Comparison of ENCODE assay signal across 9 mouse cellular contexts in the genomic region with DNA sequence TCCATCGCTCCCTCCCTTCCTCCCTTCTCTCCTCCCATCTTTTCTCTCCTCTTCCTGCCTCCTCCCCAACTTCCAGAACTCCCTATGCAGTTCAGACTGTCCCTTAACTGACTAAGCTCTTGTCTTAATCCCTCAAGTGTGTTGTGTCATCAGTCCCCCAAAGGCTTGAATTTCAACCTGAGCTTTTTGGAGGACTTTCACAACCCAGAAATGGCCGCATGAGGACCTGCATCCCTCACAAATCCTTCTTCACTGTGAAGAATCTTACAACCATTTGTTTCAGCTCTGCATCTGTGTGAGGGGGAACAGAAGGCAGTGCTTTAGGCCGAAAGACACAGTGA. TPM values are rescaled to one million over a fixed set of nuclear protein-coding genes. Genes with fewer than 3 reads are reported as not detected.
DNase-seq lines count a peak whose midpoint lies in the region; ATAC-seq lines count a peak whose summit lies in the region.
"Had no signal": no experiment of that assay in that cellular context is flagged by ENCODE, and none has a peak within 500 bp of the region (broad histone marks: within the 10 kb centered on the region; RNA-seq: fewer than 3 reads in every experiment).

No protein-coding gene starts in this region.

- no peak overlapping the region for H3K9ac ChIP-seq in heart, embryonic 15.5 days
- H3K9ac ChIP-seq in hindbrain, embryonic 12.5 days: no peak overlapping the region
- H3K9ac ChIP-seq in midbrain, embryonic 14.5 days (replicated peaks; ENCODE audit: low read length): no peak overlapping the region

- H3K4me1 ChIP-seq in heart, embryonic 15.5 days (replicated peaks): peaks cover 17% of the 10 kb centered on the region
- H3K4me1 ChIP-seq in embryonic facial prominence, embryonic 10.5 days: peaks cover 24% of the 10 kb centered on the region
- peaks cover 16% of the 10 kb centered on the region for H3K4me1 ChIP-seq in hindbrain, embryonic 12.5 days
- H3K4me1 ChIP-seq in midbrain, embryonic 14.5 days (ENCODE audit: control insufficient read depth, insufficient read depth, low read length): 0 out of 2 replicates have a peak, but pooled peaks cover 10% of the 10 kb centered on the region

- no peak for DNase-seq in heart, postnatal 25 days (ENCODE audit: low spot score)
- DNase-seq in embryonic facial prominence, embryonic 10.5 days (ENCODE audit: low spot score): no peak
- DNase-seq in midbrain, embryonic 14.5 days: no peak
- no peak for DNase-seq in adrenal gland, postnatal 14 days
- DNase-seq in gastrocnemius, postnatal 10 days: no peak
- DNase-seq in left cerebral cortex, postnatal 25 days (ENCODE audit: low spot score in 2 of 2): no peak

- WGBS in heart, embryonic 15.5 days: 57% methylated on average over 3 of the region's 3 CpGs
- WGBS in embryonic facial prominence, embryonic 10.5 days: 32% methylated on average over 3 of the region's 3 CpGs
- WGBS in hindbrain, embryonic 12.5 days: 67% methylated on average over 3 of the region's 3 CpGs
- WGBS in midbrain, embryonic 14.5 days: 51% methylated on average over 3 of the region's 3 CpGs

- H3K4me2 ChIP-seq in heart, embryonic 15.5 days: peak overlapping the region; percentile 60
- peak overlapping the region; percentile 45 for H3K4me2 ChIP-seq in hindbrain, embryonic 12.5 days (replicated peaks)
- peak overlapping the region; percentile 45 for H3K4me2 ChIP-seq in midbrain, embryonic 14.5 days (ENCODE audit: low read length)

- intact Hi-C loops in heart, postnatal 25 days (cut with DNase I): no loop called here
- intact Hi-C loops in left cerebral cortex, postnatal 25 days (cut with DNase I): no loop called here

- no peak for ATAC-seq in heart, embryonic 15.5 days (replicated peaks; ENCODE audit: insufficient number of reproducible peaks, insufficient read depth, low FRiP score, low read depth)
- ATAC-seq in hindbrain, embryonic 12.5 days (ENCODE audit: low FRiP score): no peak
- no peak for ATAC-seq in midbrain, embryonic 14.5 days (ENCODE audit: low FRiP score, low TSS enrichment)

- H3K27ac ChIP-seq in heart, embryonic 15.5 days: peak overlapping the region; percentile 89
- H3K27ac ChIP-seq in embryonic facial prominence, embryonic 10.5 days (replicated peaks): peak overlapping the region; percentile 92
- H3K27ac ChIP-seq in hindbrain, embryonic 12.5 days: peak overlapping the region; percentile 82
- peak overlapping the region; percentile 69 for H3K27ac ChIP-seq in midbrain, embryonic 14.5 days (replicated peaks; ENCODE audit: low read depth, low read length)

- no peaks in the 10 kb centered on the region for H3K36me3 ChIP-seq in heart, embryonic 15.5 days
- no peaks in the 10 kb centered on the region for H3K36me3 ChIP-seq in embryonic facial prominence, embryonic 10.5 days (replicated peaks)
- H3K36me3 ChIP-seq in hindbrain, embryonic 12.5 days: no peaks in the 10 kb centered on the region
- no peaks in the 10 kb centered on the region for H3K36me3 ChIP-seq in midbrain, embryonic 14.5 days (ENCODE audit: control insufficient read depth, insufficient read depth, low read length)

- H3K4me3 ChIP-seq in heart, embryonic 15.5 days: no peak overlapping the region
- peak overlapping the region; percentile 50 for H3K4me3 ChIP-seq in embryonic facial prominence, embryonic 10.5 days
- no peak overlapping the region for H3K4me3 ChIP-seq in hindbrain, embryonic 12.5 days
- no peak overlapping the region for H3K4me3 ChIP-seq in midbrain, embryonic 14.5 days (replicated peaks; ENCODE audit: low read depth, low read length)

- no peaks in the 10 kb centered on the region for H3K27me3 ChIP-seq in heart, embryonic 15.5 days
- H3K27me3 ChIP-seq in embryonic facial prominence, embryonic 10.5 days (replicated peaks; ENCODE audit: low read depth, poor library complexity, severe bottlenecking): no peaks in the 10 kb centered on the region; the same call in 1 of the 2 replicates
- 0 out of 2 replicates have a peak, but pooled peaks cover 3% of the 10 kb centered on the region for H3K27me3 ChIP-seq in hindbrain, embryonic 12.5 days
- no peaks in the 10 kb centered on the region for H3K27me3 ChIP-seq in midbrain, embryonic 14.5 days (ENCODE audit: control insufficient read depth, insufficient read depth, low read length)

- no peaks in the 10 kb centered on the region for H3K9me3 ChIP-seq in heart, embryonic 15.5 days (replicated peaks)
- H3K9me3 ChIP-seq in embryonic facial prominence, embryonic 10.5 days: no peaks in the 10 kb centered on the region
- H3K9me3 ChIP-seq in hindbrain, embryonic 12.5 days (replicated peaks): no peaks in the 10 kb centered on the region
- H3K9me3 ChIP-seq in midbrain, embryonic 14.5 days (ENCODE audit: control insufficient read depth, low read length): no peaks in the 10 kb centered on the region

RNA-seq across cellular contexts. Expression of gene Cdrt4, which starts 15.4 kb away (rescaled TPM):
- polyA plus RNA-seq in heart, embryonic 15.5 days (2015; fragmentation: Nextera tagmentation; extraction: Ambion mirVana): not detected in 2 replicates
- total RNA-seq in heart, postnatal 25 days (2021): not detected
- polyA plus RNA-seq in embryonic facial prominence, embryonic 10.5 days (2016; fragmentation: Nextera tagmentation; extraction: Ambion mirVana): 0.29 TPM in 1 of 2 replicates, not detected in the other
- polyA plus RNA-seq in hindbrain, embryonic 12.5 days (2016; fragmentation: Nextera tagmentation; extraction: Ambion mirVana): not detected in 2 replicates
- not detected in 2 replicates for polyA plus RNA-seq in midbrain, embryonic 14.5 days (2014; fragmentation: Nextera tagmentation; extraction: Ambion mirVana)
- not detected in 2 replicates for total RNA-seq in adrenal gland, postnatal 14 days (2021)
- total RNA-seq in gastrocnemius, postnatal 10 days (2021): under 1 TPM in 1 of 2 experiments, not detected in 1; 0.59 TPM
- not detected for total RNA-seq in left cerebral cortex, postnatal 25 days (2021)
- total RNA-seq: adrenal gland, postnatal 36 days had no signal
